Mouse (Mus musculus): Measurements from ENCODE around the gene Eif4ebp2. TPM values are rescaled to one million over a fixed set of nuclear protein-coding genes. Genes with fewer than 3 reads are reported as not detected.
A peak's percentile ranks its signal among the peaks of the same experiment; 100 is the strongest.

Gene Eif4ebp2
- polyA plus RNA-seq, 1 experiment from 2014 or later = 41.5 TPM

GRCm38 (mm10) chr10:61429043-61429442, 23.4 kb downstream of the Eif4ebp2 start:
- no peak overlapping the region for H3K9ac ChIP-seq (ENCODE audit: low read length)
- 95% methylated on average over 5 of the region's 5 CpGs for WGBS
- peaks cover 17% of the 10 kb centered on the region for H3K36me3 ChIP-seq (ENCODE audit: control insufficient read depth, insufficient read depth, low read length)
- ATAC-seq (replicated peaks; ENCODE audit: low FRiP score) (no peak), DNase-seq (ENCODE audit: low spot score) (no peak)
- H3K9me3 ChIP-seq (ENCODE audit: control insufficient read depth, low read length) = no peaks in the 10 kb centered on the region
- H3K27ac ChIP-seq (ENCODE audit: low read depth, low read length) = no peak overlapping the region
- no peak overlapping the region for H3K4me2 ChIP-seq (ENCODE audit: low read depth, low read length, severe bottlenecking)
- no peak overlapping the region for H3K4me3 ChIP-seq (ENCODE audit: low read depth, low read length)
- H3K4me1 ChIP-seq (replicated peaks; ENCODE audit: control insufficient read depth, insufficient read depth, low read length) = no peaks in the 10 kb centered on the region; the same call in 1 of the 2 replicates
- no peaks in the 10 kb centered on the region for H3K27me3 ChIP-seq (ENCODE audit: control insufficient read depth, insufficient read depth, low read length)

GRCm38 (mm10) chr10:61428416-61428815, 24.0 kb downstream of the Eif4ebp2 start:
- Histone ChIP-seq H3K9ac (ENCODE audit: low read length) (no peak overlapping the region), H3K36me3 (ENCODE audit: control insufficient read depth, insufficient read depth, low read length) (peaks cover 15% of the 10 kb centered on the region), H3K27me3 (ENCODE audit: control insufficient read depth, insufficient read depth, low read length) (no peaks in the 10 kb centered on the region), H3K4me3 (ENCODE audit: low read depth, low read length) (no peak overlapping the region), H3K9me3 (ENCODE audit: control insufficient read depth, low read length) (no peaks in the 10 kb centered on the region), H3K4me2 (ENCODE audit: low read depth, low read length, severe bottlenecking) (no peak overlapping the region), H3K27ac (ENCODE audit: low read depth, low read length) (no peak overlapping the region), H3K4me1 (replicated peaks; ENCODE audit: control insufficient read depth, insufficient read depth, low read length) (no peaks in the 10 kb centered on the region; the same call in 1 of the 2 replicates)
- WGBS = 77% methylated on average over 4 of the region's 4 CpGs
- ATAC-seq (replicated peaks; ENCODE audit: low FRiP score) = no peak
- DNase-seq (ENCODE audit: low spot score) = no peak

GRCm38 (mm10) chr10:61427951-61428350, 24.5 kb downstream of the Eif4ebp2 start:
- Histone ChIP-seq H3K27ac (ENCODE audit: low read depth, low read length) (no peak overlapping the region), H3K9ac (ENCODE audit: low read length) (no peak overlapping the region), H3K4me2 (ENCODE audit: low read depth, low read length, severe bottlenecking) (no peak overlapping the region), H3K4me3 (ENCODE audit: low read depth, low read length) (no peak overlapping the region), H3K36me3 (ENCODE audit: control insufficient read depth, insufficient read depth, low read length) (peaks cover 11% of the 10 kb centered on the region; the same call in 1 of the 2 replicates), H3K27me3 (ENCODE audit: control insufficient read depth, insufficient read depth, low read length) (no peaks in the 10 kb centered on the region), H3K9me3 (ENCODE audit: control insufficient read depth, low read length) (no peaks in the 10 kb centered on the region), H3K4me1 (replicated peaks; ENCODE audit: control insufficient read depth, insufficient read depth, low read length) (no peaks in the 10 kb centered on the region; the same call in 1 of the 2 replicates)
- WGBS = 93% methylated on average over 6 of the region's 6 CpGs
- DNase-seq (ENCODE audit: low spot score) = no peak
- ATAC-seq (replicated peaks; ENCODE audit: low FRiP score) = no peak

- H3K27ac ChIP-seq (ENCODE audit: low read depth, low read length) = no peak overlapping the region
- no peaks in the 10 kb centered on the region; the same call in 1 of the 2 replicates for H3K4me1 ChIP-seq (replicated peaks; ENCODE audit: control insufficient read depth, insufficient read depth, low read length)
- no peak overlapping the region for H3K9ac ChIP-seq (ENCODE audit: low read length)
- no peak overlapping the region for H3K4me2 ChIP-seq (ENCODE audit: low read depth, low read length, severe bottlenecking)
- no peaks in the 10 kb centered on the region for H3K9me3 ChIP-seq (ENCODE audit: control insufficient read depth, low read length)
- ATAC-seq (replicated peaks; ENCODE audit: low FRiP score) = no peak
- peaks cover 6% of the 10 kb centered on the region; the same call in 1 of the 2 replicates for H3K36me3 ChIP-seq (ENCODE audit: control insufficient read depth, insufficient read depth, low read length)
- no peak overlapping the region for H3K4me3 ChIP-seq (ENCODE audit: low read depth, low read length)
- WGBS = 67% methylated on average over 2 of the region's 2 CpGs
- DNase-seq (ENCODE audit: low spot score) = no peak
- no peaks in the 10 kb centered on the region for H3K27me3 ChIP-seq (ENCODE audit: control insufficient read depth, insufficient read depth, low read length)
These were observed 26.2 kb downstream of the Eif4ebp2 start for GRCm38 (mm10) chr10:61426251-61426757.

- Histone ChIP-seq H3K4me1 (replicated peaks; ENCODE audit: control insufficient read depth, insufficient read depth, low read length) (no peaks in the 10 kb centered on the region; the same call in 1 of the 2 replicates), H3K4me3 (ENCODE audit: low read depth, low read length) (no peak overlapping the region), H3K36me3 (ENCODE audit: control insufficient read depth, insufficient read depth, low read length) (no peaks in the 10 kb centered on the region), H3K9ac (ENCODE audit: low read length) (no peak overlapping the region), H3K9me3 (ENCODE audit: control insufficient read depth, low read length) (no peaks in the 10 kb centered on the region), H3K27ac (ENCODE audit: low read depth, low read length) (no peak overlapping the region), H3K4me2 (ENCODE audit: low read depth, low read length, severe bottlenecking) (no peak overlapping the region), H3K27me3 (ENCODE audit: control insufficient read depth, insufficient read depth, low read length) (peaks cover 4% of the 10 kb centered on the region)
- DNase-seq (ENCODE audit: low spot score) = no peak
- no peak for ATAC-seq (replicated peaks; ENCODE audit: low FRiP score)
- 82% methylated on average over 2 of the region's 2 CpGs for WGBS
These were observed 27.4 kb downstream of the Eif4ebp2 start for GRCm38 (mm10) chr10:61425047-61425446.

- Histone ChIP-seq H3K9ac (ENCODE audit: low read length) (no peak overlapping the region), H3K36me3 (ENCODE audit: control insufficient read depth, insufficient read depth, low read length) (no peaks in the 10 kb centered on the region), H3K4me1 (replicated peaks; ENCODE audit: control insufficient read depth, insufficient read depth, low read length) (no peaks in the 10 kb centered on the region; the same call in 1 of the 2 replicates), H3K9me3 (ENCODE audit: control insufficient read depth, low read length) (no peaks in the 10 kb centered on the region), H3K27ac (ENCODE audit: low read depth, low read length) (peak overlapping the region; percentile 18; the same call in 1 of the 2 replicates), H3K4me3 (ENCODE audit: low read depth, low read length) (no peak overlapping the region), H3K27me3 (ENCODE audit: control insufficient read depth, insufficient read depth, low read length) (peaks cover 10% of the 10 kb centered on the region), H3K4me2 (ENCODE audit: low read depth, low read length, severe bottlenecking) (no peak overlapping the region)
- DNase-seq (ENCODE audit: low spot score) = no peak
- 39% methylated on average over 7 of the region's 7 CpGs for WGBS
- ATAC-seq (replicated peaks; ENCODE audit: low FRiP score) = no peak; the same call in 1 of the 2 replicates
These were observed 28.0 kb downstream of the Eif4ebp2 start for GRCm38 (mm10) chr10:61424500-61424899.

GRCm38 (mm10) chr10:61423289-61423688, 29.2 kb downstream of the Eif4ebp2 start:
- peaks cover 5% of the 10 kb centered on the region; the same call in 1 of the 2 replicates for H3K4me1 ChIP-seq (replicated peaks; ENCODE audit: control insufficient read depth, insufficient read depth, low read length)
- DNase-seq (ENCODE audit: low spot score) = no peak
- no peaks in the 10 kb centered on the region for H3K36me3 ChIP-seq (ENCODE audit: control insufficient read depth, insufficient read depth, low read length)
- no peak overlapping the region for H3K4me2 ChIP-seq (ENCODE audit: low read depth, low read length, severe bottlenecking)
- peaks cover 21% of the 10 kb centered on the region for H3K27me3 ChIP-seq (ENCODE audit: control insufficient read depth, insufficient read depth, low read length)
- no peaks in the 10 kb centered on the region for H3K9me3 ChIP-seq (ENCODE audit: control insufficient read depth, low read length)
- no peak for ATAC-seq (replicated peaks; ENCODE audit: low FRiP score)
- H3K9ac ChIP-seq (ENCODE audit: low read length) = no peak overlapping the region
- WGBS = 38% methylated on average over 10 of the region's 10 CpGs
- no peak overlapping the region for H3K27ac ChIP-seq (ENCODE audit: low read depth, low read length)
- H3K4me3 ChIP-seq (ENCODE audit: low read depth, low read length) = no peak overlapping the region

- ATAC-seq (replicated peaks; ENCODE audit: low FRiP score) (no peak), DNase-seq (ENCODE audit: low spot score) (no peak)
- Histone ChIP-seq H3K4me2 (ENCODE audit: low read depth, low read length, severe bottlenecking) (no peak overlapping the region), H3K27me3 (ENCODE audit: control insufficient read depth, insufficient read depth, low read length) (peaks cover 25% of the 10 kb centered on the region), H3K4me1 (replicated peaks; ENCODE audit: control insufficient read depth, insufficient read depth, low read length) (peaks cover 5% of the 10 kb centered on the region; the same call in 1 of the 2 replicates), H3K9me3 (ENCODE audit: control insufficient read depth, low read length) (no peaks in the 10 kb centered on the region), H3K9ac (ENCODE audit: low read length) (no peak overlapping the region), H3K4me3 (ENCODE audit: low read depth, low read length) (no peak overlapping the region), H3K27ac (ENCODE audit: low read depth, low read length) (no peak overlapping the region), H3K36me3 (ENCODE audit: control insufficient read depth, insufficient read depth, low read length) (no peaks in the 10 kb centered on the region)
- 93% methylated on average over 12 of the region's 12 CpGs for WGBS
These were observed 29.6 kb downstream of the Eif4ebp2 start for GRCm38 (mm10) chr10:61422861-61423260.

GRCm38 (mm10) chr10:61420011-61420410, 32.5 kb downstream of the Eif4ebp2 start:
- H3K27ac ChIP-seq (ENCODE audit: low read depth, low read length) = no peak overlapping the region
- H3K9me3 ChIP-seq (ENCODE audit: control insufficient read depth, low read length) = no peaks in the 10 kb centered on the region
- no peaks in the 10 kb centered on the region for H3K36me3 ChIP-seq (ENCODE audit: control insufficient read depth, insufficient read depth, low read length)
- DNase-seq (ENCODE audit: low spot score) = no peak
- ATAC-seq (replicated peaks; ENCODE audit: low FRiP score) = no peak
- 70% methylated on average over 4 of the region's 4 CpGs for WGBS
- H3K4me3 ChIP-seq (ENCODE audit: low read depth, low read length) = no peak overlapping the region
- no peak overlapping the region for H3K4me2 ChIP-seq (ENCODE audit: low read depth, low read length, severe bottlenecking)
- no peak overlapping the region for H3K9ac ChIP-seq (ENCODE audit: low read length)
- H3K27me3 ChIP-seq (ENCODE audit: control insufficient read depth, insufficient read depth, low read length) = peaks cover 37% of the 10 kb centered on the region
- peaks cover 5% of the 10 kb centered on the region; the same call in 1 of the 2 replicates for H3K4me1 ChIP-seq (replicated peaks; ENCODE audit: control insufficient read depth, insufficient read depth, low read length)

Measured in forebrain, embryonic 11.5 days (tissue).